Mouse (Mus musculus) megakaryocyte, embryonic 14.5 days (primary cell): Measurements from ENCODE around the gene Gtsf1.

Source experiments
- FLI1 ChIP-seq: IDR thresholded peaks from 2 replicates; pipeline ENCODE4 v1.6.1; 2012; ENCODE audit warnings: low read length, inconsistent platforms, mixed read lengths
- GATA1 ChIP-seq: IDR thresholded peaks from 3 replicates; pipeline ENCODE4 v1.6.1; 2012; ENCODE audit warnings: mixed read lengths, low read length, inconsistent platforms, borderline replicate concordance

DNA sequence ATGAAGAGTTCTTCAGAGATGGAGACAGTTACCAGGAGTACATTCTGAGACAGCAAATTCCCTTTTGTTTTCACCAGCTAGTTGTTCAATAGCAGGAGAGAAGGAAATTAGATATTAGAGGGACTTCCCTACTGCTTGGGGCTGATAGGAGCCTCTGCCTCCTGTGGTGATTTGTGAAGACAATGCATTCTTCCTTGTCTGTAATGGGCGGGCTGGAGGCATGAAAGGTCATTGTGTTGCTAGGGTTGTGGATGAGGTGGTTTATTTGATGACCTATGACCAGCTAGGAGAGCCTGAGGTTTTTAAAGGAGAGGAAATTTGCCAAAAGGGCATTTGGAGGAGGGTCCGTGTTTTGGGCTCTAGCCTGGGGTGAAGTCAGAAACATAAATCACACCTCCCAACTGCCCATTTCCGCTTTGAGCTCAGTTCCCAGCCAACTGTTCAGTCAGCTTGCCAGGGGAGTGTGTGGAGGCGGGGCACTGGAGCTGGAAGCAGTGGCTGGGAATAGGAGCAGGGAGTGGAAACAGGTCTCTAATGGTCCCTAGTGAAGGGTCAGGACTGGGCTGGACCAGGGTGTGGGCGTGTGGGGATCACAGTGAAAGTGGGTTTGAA lies 47.4 kb downstream of the Gtsf1 start:
- TF ChIP-seq GATA1 (no peak), FLI1 (no peak)
